Mouse (Mus musculus) heart, postnatal 10 days (tissue): ENCODE measurements around the gene Bsph1. TPM values are rescaled to one million over a fixed set of nuclear protein-coding genes. Genes with fewer than 3 reads are reported as not detected.
"Not testable (repeated sequence)": the region's sequence is repeated elsewhere in the genome, so short reads cannot be mapped to it uniquely, and the experiment has no call there.

ENCODE experiments used
- DNase-seq, 2 experiments: peaks; one replicate each; pipeline ENCODE4 v3.0.0; 2021
- intact Hi-C: fragments of 180-260 bp; cut with DNase I; formaldehyde crosslinking; loops from one replicate; pipeline ENCODE4 v1.15.1; 2025
- total RNA-seq, 2 experiments: library from RNA; stranded (reverse); gene quantifications; 2 replicates each; pipeline ENCODE4 v1.2.3; 2021

Gene Bsph1
- total RNA-seq: not detected

DNA sequence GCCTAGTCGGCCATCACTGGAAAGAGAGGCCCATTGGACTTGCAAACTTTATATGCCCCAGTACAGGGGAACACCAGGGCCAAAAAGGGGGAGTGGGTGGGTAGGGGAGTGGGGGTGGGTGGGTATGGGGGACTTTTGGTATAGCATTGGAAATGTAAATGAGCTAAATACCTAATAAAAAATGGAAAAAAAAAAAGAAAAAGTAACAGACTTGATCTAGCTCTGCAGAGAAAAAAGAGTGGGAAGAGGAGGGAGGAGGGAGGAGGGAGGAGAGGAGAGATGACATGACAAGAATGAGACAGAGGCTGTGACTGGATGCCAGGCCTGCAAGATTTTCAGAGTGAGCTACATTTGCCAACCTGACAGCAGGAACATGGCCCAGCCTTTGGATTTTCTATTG is at the start of gene Bsph1:
Gene Bsph1, plus strand, starts transcription at position 301 of the 400 bp plus-strand sequence.
- intact Hi-C loops: not testable (repeated sequence)

DNA sequence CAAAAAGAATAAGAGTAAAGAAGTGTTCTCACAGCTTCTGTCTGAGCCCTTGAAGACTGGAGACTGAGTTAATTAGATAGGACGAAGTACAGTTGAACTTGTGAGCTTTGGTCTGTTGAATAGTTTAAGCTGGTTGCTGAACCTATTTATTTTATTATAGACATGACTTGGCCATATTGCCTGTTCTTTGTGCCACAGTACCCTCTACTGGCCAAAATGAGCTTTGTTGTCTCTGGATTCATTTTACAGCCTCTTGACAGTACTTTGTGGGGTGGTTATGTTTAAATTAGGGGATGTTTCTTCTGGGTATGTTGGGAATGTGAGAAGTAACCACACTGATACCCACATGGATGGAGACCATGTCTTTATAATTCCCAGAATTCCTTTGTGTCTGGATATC is 60.9 kb downstream of the Bsph1 start:
- intact Hi-C loops: loop anchor here (1.0 to 2.0 kb wide), 2 partner anchors 223 to 443 kb away; no protein-coding TSS in a partner anchor
- peak; percentile 12 to 34 for DNase-seq

More for the DNA sequence above, at the start of gene Bsph1:
- DNase-seq: not testable (repeated sequence)

Other genes starting within 250 kb of the Bsph1 start
- gene Vmn1r89, start 237.8 kb upstream of the Bsph1 start, total RNA-seq: not detected
- 10 to 100 TPM; 14.4 to 16.0 TPM for gene Lig1, start 173.6 kb upstream of the Bsph1 start, total RNA-seq
- 1 to 10 TPM; 6.6 to 7.4 TPM for gene Zswim9, start 172.1 kb upstream of the Bsph1 start, total RNA-seq
- gene Pla2g4c, start 126.2 kb upstream of the Bsph1 start, total RNA-seq: under 1 TPM; 0.17 to 0.32 TPM
- gene Cabp5, start 52.7 kb upstream of the Bsph1 start, total RNA-seq: not detected
- gene Bsph2, start 120.2 kb downstream of the Bsph1 start, total RNA-seq: not detected
- gene Sult2a5, start 173.1 kb downstream of the Bsph1 start, total RNA-seq: not detected